Mouse (Mus musculus): ENCODE results near the gene Rps6kb1.

Gene Rps6kb1

GRCm38 (mm10) chr11:86581943-86582542, 37.4 kb upstream of the Rps6kb1 start:
- CTCF ChIA-PET = interaction anchor here (1.0 to 1.2 kb wide), 2 partner anchors 11 to 15 kb away, joined by 3 read pairs; no protein-coding TSS in a partner anchor

GRCm38 (mm10) chr11:86581250-86581753, 36.7 kb upstream of the Rps6kb1 start:
- CTCF ChIA-PET = interaction anchor here (1.0 to 1.2 kb wide), 2 partner anchors 11 to 16 kb away, joined by 3 read pairs; no protein-coding TSS in a partner anchor

- CTCF ChIA-PET = interaction anchor here (0.6 to 1.0 kb wide), 2 partner anchors 16 to 1154 kb away, joined by 3 read pairs; no protein-coding TSS in a partner anchor
These were observed 35.9 kb upstream of the Rps6kb1 start for GRCm38 (mm10) chr11:86580319-86581113.

GRCm38 (mm10) chr11:86579731-86580318, 35.2 kb upstream of the Rps6kb1 start:
- CTCF ChIA-PET = interaction anchor here (0.6 to 1.1 kb wide), 3 partner anchors 16 to 345 kb away, joined by 3 to 4 read pairs (median 4); no protein-coding TSS in a partner anchor

- CTCF ChIA-PET = interaction anchor here (0.6 to 1.1 kb wide), 3 partner anchors 17 to 345 kb away, joined by 3 to 4 read pairs (median 4); no protein-coding TSS in a partner anchor
These were observed 34.5 kb upstream of the Rps6kb1 start for GRCm38 (mm10) chr11:86578809-86579730.

GRCm38 (mm10) chr11:86578106-86578808, 33.7 kb upstream of the Rps6kb1 start:
- CTCF ChIA-PET = interaction anchor here (0.5 to 1.1 kb wide), 3 partner anchors 10 to 75 kb away, joined by 4 to 8 read pairs (median 4); no protein-coding TSS in a partner anchor

- CTCF ChIA-PET = interaction anchor here (0.5 to 0.6 kb wide), 2 partner anchors 10 to 1357 kb away, joined by 8 to 17 read pairs; no protein-coding TSS in a partner anchor
These were observed 32.6 kb upstream of the Rps6kb1 start for GRCm38 (mm10) chr11:86577231-86577630.

- CTCF ChIA-PET = no interaction called here
These were observed 31.2 kb upstream of the Rps6kb1 start for GRCm38 (mm10) chr11:86575632-86576378.

GRCm38 (mm10) chr11:86574408-86574807, 29.8 kb upstream of the Rps6kb1 start:
- CTCF ChIA-PET = no interaction called here

- CTCF ChIA-PET = interaction anchor here (0.5 to 0.6 kb wide), 2 partner anchors 15 to 75 kb away, joined by 3 to 4 read pairs; no protein-coding TSS in a partner anchor
These were observed 29.1 kb upstream of the Rps6kb1 start for GRCm38 (mm10) chr11:86573646-86574231.

- CTCF ChIA-PET = interaction anchor here (0.6 kb wide), 1 partner anchor 73 kb away, joined by 5 read pairs; no protein-coding TSS in a partner anchor
These were observed 28.0 kb upstream of the Rps6kb1 start for GRCm38 (mm10) chr11:86572623-86573022.

- CTCF ChIA-PET = interaction anchor here (0.8 to 1.3 kb wide), 2 partner anchors 12 to 81 kb away, joined by 3 to 9 read pairs; no protein-coding TSS in a partner anchor
These were observed 27.3 kb upstream of the Rps6kb1 start for GRCm38 (mm10) chr11:86571871-86572270.

GRCm38 (mm10) chr11:86571047-86571855, 26.6 kb upstream of the Rps6kb1 start:
- CTCF ChIA-PET = interaction anchor here (0.7 to 1.3 kb wide), 3 partner anchors 13 to 114 kb away, joined by 3 to 9 read pairs (median 6); no protein-coding TSS in a partner anchor

GRCm38 (mm10) chr11:86570261-86570746, 25.7 kb upstream of the Rps6kb1 start:
- CTCF ChIA-PET = interaction anchor here (0.6 to 1.2 kb wide), 3 partner anchors 32 to 84 kb away, joined by 3 to 4 read pairs (median 3); no protein-coding TSS in a partner anchor

GRCm38 (mm10) chr11:86568425-86568824, 23.8 kb upstream of the Rps6kb1 start:
- CTCF ChIA-PET = interaction anchor here (0.5 to 1.3 kb wide), 2 partner anchors 18 to 87 kb away, joined by 8 to 10 read pairs; no protein-coding TSS in a partner anchor

- CTCF ChIA-PET = no interaction called here
These were observed 13.7 kb upstream of the Rps6kb1 start for GRCm38 (mm10) chr11:86558258-86558657.

GRCm38 (mm10) chr11:86553525-86553924, 8.9 kb upstream of the Rps6kb1 start:
- CTCF ChIA-PET = no interaction called here
